Mouse (Mus musculus) liver, embryonic 14.5 days (tissue): Measurements from ENCODE around the gene Zfr2.

ENCODE experiments used
- CTCF ChIP-seq: IDR thresholded peaks from 2 replicates; pipeline ENCODE4 v1.5.1; 2016; ENCODE audit warnings: antibody characterized with exemption, low read depth, control low read depth
- EP300 ChIP-seq: IDR thresholded peaks from 2 replicates; pipeline ENCODE4 v1.6.1; 2016; ENCODE audit warnings: antibody characterized with exemption, low read depth

DNA sequence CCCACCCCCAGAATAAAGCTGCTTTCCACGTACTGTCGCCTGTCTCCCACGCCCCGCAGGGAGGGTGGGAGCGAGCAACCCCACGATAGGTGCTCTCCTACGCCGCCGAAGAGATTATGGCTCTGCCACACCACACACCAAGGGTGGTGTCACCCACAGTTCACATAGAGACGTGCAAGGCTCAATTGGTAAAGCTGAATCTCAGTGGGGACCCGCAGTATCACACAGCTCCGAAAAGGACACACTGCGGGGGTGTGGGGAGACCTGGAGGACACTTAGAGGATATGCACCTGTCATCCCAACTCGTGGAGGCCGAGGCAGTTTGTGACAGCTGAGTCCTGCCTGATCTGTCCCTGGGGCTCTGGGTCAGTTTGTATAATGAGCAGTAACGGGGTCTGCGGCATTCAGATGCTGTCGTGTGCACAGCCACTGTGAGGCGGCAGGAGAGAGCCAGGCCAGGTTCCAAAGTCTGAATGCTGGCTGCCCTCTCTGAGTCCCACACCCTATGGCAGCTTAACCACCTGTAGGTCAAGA lies 39.9 kb upstream of the Zfr2 start:
- TF ChIP-seq EP300 (no peak), CTCF (peak; percentile 7; the same call in 1 of the 2 replicates)
